Mouse (Mus musculus) adrenal gland (tissue): ENCODE results near the gene Gramd4.

Experiments
- intact Hi-C: fragments of 180-260 bp; cut with DNase I; formaldehyde crosslinking; loops from one replicate; pipeline ENCODE4 v1.15.1; 2025

Gramd4 gene

DNA sequence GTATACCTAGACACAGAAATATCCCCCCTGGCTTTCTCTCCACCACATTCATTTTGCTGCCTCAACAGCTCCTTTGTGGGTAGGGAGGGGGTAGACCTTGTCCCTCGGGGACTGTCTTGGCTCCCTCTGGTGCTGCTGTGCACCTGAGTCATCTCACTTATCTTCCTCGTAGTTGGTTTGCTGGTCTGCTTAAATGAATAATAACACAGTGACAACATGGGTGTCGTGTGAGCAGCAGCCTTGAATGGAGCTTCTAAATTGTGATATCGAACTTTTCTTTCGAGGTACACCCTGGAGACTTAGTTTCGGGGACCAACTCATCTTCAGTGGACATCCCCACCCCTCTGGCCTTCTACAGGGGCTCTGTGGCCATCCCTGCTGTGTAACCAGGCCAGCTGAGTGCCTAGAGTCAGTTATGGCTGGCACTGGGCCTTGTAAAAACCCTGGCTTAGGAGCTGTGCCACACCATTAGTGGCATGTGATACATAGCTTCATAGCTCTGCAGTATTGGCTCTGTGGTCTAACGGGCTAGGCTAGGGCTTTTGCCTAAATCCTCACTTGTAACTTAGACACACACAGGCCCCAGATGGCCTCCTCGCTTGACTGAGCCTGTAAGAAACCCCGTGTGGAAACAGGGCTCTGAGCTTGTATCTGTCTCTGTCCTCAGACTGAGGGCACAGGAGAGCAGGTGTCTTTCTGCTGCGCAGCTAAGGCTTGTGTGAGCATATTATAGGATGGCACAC is 53.0 kb downstream of the Gramd4 start:
- intact Hi-C loops: loop anchor here (10.0 kb wide), 1 partner anchor 216 kb away; no protein-coding TSS in a partner anchor

DNA sequence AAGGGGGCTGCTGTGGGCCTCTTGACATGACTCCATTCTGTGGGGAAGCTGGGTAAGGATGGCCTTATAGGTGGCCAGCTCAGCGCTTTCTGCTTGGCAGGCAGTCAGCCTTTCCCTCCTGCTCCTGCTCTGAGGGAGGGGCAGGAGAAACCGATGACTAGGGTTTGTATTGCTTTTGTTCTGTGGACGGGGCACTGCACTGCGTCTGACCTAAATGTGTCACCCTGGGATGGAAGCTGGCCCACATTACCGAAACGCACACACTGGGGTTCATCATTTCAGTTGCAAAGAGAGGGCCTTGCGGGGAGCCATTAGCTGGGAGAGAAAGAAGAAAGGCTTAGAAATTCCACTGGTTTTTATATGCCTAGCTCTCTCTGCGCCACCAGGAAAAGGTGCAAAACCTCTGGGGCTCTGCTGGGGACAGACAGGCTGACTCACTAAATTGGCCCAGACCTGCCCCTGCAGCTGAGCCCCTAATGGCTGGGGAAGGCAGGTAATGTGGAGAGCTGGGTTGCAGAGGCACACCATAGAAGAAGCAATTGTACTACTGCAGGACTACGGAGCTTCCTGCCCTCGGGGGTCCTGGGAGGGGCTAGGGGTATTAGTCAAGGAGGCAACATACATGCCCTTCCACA is 55.3 kb downstream of the Gramd4 start:
- intact Hi-C loops: loop anchor here (10.0 kb wide), 1 partner anchor 218 kb away; no protein-coding TSS in a partner anchor

DNA sequence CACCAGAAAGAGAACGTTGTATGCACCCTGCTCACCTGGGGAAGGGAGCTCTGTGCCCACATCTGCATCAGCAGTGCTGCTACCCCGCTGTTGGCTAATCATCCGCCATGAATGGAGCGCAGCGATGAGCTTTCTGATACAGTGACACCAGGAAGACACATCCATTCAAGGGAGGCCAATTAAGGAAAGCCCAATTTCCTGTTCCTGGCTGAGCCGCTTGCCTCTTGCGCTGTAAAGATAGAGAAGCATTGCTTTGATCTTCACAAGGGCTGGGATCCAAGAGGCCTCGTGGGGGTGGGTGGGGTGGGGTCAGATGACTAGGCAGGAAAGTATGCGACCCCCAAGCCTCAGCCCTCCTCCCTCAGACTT is 55.8 kb downstream of the Gramd4 start:
- intact Hi-C loops: loop anchor here (10.0 kb wide), 1 partner anchor 219 kb away; no protein-coding TSS in a partner anchor

DNA sequence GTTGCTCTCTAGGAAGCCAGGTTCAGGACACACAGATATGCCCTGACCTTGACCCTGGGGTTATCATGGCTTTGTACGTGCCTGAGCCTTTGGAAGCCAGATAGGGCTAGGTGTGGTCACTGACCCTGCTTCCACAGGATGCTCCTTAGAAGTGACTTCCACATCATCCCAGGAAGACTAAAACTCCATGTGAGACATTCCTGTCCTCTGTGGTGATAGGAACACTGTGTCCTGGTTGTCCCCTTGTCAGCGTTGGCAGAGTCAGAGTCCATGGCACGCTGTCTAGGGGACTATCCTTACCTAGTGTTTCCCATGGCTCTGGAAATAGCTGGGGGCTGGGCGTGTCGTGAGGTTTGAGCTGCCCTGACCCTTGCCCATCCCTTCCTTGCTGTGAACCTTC is 58.9 kb downstream of the Gramd4 start:
- intact Hi-C loops: loop anchor here (10.0 kb wide), 1 partner anchor 222 kb away; no protein-coding TSS in a partner anchor

DNA sequence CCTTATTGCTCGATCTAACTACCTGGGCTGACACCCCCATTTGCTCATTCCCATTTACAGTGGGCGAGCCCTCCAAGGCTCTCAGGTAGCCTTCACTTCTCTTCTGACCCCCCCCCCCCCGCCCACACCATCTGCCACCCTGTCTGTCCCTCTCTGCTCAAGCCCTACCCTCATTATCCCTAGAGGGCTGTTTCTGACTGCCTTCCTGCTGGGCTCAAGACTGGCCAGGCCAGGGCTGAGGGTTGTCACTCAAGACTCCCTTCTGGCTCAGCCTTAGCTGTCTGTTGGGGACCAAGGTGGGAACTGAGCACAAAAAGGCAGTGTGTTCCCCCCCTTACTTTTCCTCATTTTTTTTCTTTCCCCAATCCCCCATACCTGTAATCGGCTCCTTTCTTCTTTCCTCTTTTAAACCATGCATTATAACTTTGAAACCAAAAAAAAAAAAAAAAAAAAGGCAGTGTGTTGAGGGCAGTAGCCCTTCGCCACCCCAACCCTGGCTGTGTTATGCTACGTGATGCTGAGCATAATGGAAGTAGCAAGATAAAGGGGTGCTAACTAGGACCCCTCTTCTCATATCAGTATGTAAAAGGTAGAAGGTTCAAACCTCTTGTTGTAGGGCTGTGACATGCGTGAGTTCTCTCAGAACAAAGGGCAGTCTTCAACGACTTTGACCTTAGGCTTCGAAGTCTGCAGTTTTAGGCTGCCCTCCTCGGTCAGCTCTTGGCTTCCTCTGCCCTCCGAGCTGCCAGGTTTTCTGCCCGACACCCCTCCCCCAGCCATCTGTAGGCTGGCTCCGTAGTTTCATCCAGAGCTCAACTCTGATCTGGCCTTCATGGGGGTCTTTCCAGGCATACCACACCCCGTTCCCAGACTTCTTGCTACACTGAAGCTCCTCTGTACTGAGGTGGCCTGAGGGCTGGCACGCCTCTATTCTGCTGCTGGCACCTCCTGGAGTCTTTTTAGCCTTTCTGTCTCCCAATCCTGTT is 59.9 kb downstream of the Gramd4 start:
- intact Hi-C loops: loop anchor here (10.0 kb wide), 1 partner anchor 223 kb away; no protein-coding TSS in a partner anchor

DNA sequence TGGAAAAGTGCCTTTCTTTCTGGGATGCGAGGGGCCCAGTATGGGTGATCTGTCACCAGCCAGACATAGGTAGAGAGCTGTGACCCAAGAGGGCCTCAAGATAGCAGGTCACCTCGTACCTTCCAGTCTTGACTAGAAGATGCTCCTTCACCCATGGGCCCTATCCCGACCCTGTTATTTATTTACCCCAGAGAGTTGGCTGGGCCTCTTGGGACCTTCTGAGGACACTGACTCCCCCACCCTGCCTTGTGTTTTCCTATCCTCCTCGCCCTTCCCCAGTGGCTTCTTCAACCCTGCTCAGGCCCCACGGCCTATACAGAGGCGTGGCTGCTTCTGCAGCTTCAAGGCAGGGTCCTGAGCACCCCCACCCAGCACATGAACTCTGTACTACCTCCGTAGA is 61.7 kb downstream of the Gramd4 start:
- intact Hi-C loops: loop anchor here (10.0 kb wide), 1 partner anchor 224 kb away; no protein-coding TSS in a partner anchor

DNA sequence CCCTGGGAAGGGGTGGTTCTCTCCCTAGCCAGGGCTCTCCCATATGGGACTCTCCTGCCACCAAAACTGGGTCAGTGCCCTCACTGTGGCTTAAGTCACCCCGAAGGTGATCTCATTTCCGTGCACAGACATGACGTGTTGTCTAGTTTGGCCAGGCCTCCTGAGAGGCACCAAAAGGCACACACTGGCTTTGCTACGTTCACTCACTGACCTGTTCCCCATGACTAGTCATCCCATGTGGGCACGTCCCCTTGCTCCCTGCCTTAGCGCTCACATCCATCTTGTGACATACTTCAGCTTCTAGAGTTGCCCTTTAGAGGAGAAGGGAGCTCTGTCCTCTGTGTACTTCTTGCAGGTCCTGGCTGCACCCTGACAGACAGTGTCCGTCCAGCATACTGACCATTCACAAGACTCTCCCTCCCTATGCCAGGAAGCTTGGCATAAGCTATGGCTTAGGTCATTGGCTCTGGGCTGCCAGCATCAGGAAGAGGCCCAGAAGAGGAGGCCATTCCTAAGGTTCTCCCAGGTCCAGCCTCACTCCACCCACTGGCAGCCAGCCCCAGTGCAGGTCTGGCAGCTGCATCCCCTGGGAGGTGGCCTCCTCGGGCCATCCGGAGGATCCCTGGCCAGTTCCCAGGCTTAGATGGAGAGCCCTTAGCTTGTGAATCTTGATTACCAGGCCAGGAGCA is 64.9 kb downstream of the Gramd4 start:
- intact Hi-C loops: loop anchor here (5.0 kb wide), 1 partner anchor 35 kb away; no protein-coding TSS in a partner anchor

DNA sequence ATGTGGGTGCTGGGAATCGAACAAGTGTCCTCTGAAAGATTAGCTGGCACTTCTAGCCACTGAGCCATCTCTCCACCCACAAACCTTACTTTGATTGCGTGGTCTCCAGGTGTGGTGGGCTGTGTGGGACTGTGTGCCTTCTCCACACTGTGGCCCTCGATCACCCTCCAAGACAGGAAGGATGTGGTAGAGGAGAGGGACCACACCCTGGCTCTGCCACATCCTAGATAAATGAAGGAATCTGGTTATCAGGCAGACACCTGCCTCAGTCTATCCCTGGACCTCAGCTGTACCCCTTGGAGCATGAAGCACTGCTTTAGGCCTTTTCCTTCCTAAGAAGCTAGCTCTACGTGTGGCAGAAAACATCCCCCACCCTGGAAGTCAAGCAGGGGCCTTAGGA is 65.9 kb downstream of the Gramd4 start:
- intact Hi-C loops: loop anchor here (5.0 kb wide), 1 partner anchor 36 kb away; no protein-coding TSS in a partner anchor

DNA sequence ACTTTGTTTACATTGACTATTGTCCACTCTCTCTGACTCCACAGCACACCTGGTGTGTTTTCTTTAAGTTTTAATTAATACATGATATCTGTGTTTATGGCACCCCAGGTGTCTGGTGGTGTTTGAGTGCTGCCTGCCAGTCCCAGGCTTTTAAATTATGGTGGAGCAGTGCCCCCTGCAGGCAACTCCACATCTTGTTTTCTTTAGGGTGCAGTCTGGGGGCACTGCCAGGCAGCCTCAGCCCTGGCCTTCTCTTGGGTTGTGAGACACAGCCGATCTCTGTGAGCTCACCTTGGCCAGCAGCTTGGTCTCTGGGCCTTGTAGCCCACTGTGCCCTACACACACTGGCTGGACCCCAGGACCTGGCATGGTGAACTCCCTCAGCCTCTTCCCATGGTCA is 66.9 kb downstream of the Gramd4 start:
- intact Hi-C loops: loop anchor here (1.0 to 5.0 kb wide), 2 partner anchors 37 to 70 kb away; no protein-coding TSS in a partner anchor

DNA sequence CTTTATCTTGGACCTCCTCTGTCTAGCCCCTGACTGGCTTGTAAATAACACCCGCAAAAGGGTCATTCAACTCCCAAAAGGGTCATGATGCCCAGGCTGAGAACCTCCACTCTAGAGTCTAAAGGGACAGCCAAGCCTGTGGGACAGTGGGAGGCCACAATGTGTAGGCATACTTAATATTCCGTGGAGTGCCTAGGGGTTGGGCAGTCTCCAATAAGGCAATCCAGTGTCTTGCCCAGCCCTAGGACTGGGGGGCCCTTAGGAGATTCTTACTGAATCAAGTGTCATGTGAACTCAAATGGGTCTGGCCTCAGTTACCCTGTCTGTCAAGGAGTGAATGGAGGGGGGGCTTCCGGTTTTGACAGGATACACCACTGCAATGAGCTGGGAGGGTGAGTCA is 71.5 kb downstream of the Gramd4 start:
- intact Hi-C loops: no loop called here

DNA sequence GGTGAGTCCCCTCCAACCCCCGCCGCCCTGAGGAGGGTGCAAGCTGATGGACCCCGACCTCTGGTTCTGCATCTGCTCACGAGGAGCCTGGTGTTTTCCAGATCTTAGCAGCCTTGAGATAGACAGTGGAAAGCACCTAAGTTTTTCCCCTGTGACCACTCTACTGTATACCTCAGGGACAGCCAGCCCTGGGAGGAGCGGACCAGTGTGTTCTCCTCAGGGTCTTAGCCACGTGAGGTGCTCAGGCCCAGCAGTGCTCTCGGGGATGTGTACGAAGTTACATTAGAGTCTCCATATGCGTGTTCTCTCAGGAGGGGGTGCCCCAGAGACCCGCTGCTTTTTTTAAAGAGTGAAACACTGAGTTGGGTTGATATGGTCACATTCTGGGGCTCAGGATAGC is 73.2 kb downstream of the Gramd4 start:
- intact Hi-C loops: no loop called here

DNA sequence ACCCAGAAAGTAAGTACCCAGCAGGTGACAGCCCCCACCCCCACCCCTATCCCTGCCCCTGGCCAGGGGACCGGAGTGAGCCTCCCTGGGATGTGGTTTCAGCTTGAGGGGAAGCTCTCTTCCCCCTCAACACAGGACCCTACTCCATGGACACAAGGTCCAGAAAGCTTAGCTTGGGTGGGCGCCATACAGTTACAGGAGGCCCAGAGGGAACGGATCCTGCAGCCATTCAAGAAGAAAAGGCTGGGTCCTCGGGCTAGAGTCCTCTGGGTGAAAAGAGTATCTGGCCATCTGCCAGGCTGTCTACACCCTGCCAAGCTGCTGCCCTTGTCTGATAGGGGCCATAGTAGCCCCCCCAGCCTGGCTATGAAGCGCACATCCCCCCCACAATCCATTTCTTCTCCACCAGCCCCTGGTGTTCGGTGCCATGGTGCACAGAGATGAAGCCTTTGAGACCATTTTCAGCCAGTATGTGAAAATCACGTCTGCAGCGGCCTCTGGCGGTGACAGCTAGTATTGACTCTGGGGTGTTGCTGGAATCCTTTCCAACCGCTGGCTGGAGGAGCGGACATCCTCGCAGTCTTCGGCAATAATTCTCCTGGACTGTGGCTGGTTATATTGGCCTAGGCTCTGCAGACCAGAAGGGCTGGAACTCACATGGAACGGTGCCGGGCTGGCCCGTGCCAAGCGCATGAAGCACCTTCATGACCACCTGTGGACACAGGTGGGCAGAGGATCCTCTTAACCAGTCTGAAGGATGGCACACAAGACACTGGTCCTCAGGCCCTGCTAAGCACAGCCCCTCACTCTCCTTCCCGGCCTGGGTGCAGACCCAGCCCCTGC is 77.7 kb downstream of the Gramd4 start:
- intact Hi-C loops: no loop called here

DNA sequence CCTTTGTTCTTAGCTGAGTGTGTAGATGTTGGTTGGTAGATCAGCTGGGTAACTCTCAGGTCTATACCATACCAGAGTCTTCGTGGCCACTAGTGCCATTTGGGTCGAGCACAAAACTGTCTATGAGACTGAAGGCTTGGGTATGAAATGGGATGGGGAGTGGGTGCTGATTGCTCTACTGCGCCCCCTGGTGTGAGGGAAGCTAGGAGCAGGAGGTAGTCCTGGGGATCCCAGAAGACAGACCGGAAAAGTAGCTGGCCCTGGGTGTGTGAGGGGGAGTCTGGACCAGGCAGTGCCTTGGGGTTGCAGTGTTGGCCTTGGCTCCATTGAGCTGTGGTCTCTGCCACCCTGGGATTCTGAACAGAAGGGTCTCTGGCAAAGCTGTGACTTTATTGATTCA is 80.1 kb downstream of the Gramd4 start:
- intact Hi-C loops: no loop called here

DNA sequence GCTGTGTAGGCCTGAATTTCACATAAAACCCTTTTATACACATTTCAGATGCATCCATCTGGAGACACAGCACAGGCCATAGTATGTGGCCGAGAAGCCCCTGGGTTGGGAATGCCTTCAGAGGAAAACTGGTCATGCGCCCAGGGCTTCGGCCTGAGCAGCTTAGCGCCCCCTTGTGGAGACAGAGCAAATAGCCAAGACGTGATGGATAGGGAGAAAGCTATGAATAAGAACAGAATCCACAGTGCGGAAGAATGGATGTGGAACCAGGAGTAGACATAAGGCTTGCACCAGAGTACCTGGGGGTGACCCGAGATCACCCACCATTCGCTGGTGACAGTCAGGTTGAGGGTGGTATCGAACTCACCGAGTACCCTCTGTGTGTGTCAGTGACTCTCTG is 82.8 kb downstream of the Gramd4 start:
- intact Hi-C loops: no loop called here

DNA sequence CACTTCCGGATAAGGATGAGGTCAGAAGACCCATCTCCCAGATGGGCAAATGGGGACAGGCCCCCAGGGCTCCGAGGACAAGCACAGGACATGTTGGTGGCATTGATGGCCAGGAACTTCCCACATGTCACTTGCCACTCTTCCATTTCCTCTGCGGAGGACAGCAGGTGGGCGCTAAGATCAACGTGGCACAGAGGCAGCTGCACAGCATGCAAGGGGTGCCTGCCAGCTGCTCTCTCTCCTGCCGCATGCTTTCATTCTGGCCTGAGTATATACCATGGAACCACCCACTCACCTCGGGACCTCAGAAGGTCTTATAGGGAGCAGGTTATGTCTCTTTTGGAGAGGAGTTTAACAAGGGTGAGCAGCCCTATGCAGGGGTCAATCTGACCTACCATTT is 87.1 kb downstream of the Gramd4 start:
- intact Hi-C loops: no loop called here

DNA sequence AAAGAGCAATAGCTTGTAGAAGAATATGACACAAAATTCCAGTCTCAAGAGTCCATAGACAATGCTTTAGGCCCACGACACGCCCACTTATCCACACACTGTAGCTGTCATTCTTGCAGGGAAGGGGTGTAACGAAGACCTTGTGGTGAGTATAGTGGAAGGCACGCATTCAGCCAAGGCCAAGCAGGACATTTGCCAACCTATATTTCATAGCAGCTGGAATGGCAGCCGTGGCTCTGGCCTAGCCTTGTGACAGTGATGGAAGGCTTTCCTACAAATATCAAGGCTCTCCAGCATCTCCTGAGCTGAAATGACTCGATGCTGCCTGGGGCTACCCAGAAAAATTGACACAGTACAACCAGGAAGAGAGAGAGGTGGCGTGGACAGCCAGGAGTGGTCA is 87.6 kb downstream of the Gramd4 start:
- intact Hi-C loops: no loop called here

DNA sequence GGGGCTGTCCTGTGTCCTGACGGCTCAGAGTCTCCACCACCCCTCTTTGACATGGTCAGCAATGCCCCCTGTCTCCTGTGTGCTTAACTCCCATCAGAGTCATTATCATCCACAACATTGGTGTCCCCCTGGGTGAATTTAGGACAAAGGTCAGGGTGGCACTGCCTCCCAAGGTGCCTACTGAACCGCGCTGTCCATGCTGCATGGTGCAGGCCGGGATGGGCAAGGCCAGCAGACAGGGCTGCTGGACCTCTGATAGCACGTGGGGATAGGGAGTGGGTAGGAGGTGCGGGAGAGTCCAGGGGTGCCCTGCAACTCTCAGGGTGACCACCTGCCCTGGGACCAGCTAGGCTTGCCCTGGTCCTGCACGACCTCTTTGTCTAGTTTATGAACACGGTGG is 89.4 kb downstream of the Gramd4 start:
- intact Hi-C loops: no loop called here

DNA sequence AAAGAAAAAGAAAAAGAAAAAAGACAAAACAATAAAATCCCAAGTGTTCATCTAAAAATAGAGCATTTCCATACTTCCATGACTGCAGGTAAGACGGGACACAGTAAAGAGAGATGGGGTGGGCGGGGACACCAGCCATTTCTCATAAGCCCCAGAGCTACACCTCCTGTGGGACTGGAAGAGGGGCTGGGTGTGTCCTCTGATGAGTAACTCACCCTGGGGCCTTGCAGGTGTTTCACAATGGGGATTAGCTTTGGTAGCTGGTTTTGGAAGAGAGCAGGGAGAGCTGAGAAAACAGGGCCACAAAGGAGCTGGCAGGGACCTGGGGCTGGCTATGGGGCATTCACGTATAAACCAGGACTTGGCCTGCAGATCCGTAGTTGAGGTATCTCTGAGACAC is 93.1 kb downstream of the Gramd4 start:
- intact Hi-C loops: no loop called here

DNA sequence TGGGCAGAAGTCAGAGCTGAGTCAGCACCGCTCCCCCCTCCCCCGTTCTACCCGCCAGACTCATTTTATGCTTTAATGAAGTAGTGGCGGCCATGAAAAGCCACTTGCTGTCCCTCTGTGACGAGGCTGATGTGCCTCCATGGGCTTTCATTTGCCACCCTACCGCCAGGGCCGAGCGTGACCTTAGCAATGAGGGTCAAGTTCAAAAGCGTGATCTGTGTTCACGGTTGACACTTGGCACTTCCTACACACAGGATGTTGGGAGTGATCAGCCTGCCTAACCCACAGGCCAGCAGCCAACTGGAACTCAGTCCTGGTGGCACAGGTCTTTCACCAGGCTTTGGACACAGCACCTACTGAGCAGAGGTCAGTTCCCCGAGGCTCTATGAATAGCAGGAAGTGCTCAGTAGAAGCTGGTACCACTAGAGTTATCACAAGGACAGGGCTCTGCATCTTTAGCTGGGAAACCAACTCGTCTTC is 96.0 kb downstream of the Gramd4 start:
- intact Hi-C loops: no loop called here

DNA sequence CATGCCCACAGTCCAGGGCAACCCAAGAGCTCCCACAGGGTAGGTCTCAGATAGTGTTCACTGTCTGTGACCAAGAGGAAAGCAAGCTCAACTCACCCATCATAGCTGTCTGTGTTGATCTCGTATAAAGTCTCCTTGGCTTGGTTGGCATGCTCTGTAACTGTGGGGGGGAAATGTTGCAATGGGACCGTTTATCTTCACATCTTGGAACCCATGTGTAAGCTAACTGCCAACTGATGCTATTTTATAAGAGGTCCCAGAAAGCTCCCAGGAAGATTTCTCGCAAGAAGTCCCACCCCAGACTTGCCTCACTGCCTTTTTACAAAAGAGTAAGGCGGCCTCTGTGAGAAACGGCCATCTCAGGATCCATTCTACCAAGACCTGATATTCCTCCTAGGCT is 99.0 kb downstream of the Gramd4 start:
- intact Hi-C loops: no loop called here
